Comparison of ENCODE assay signal across 12 mouse cellular contexts in genomic region chr11:68113454-68114100, GRCm38 (mm10).
DNase-seq lines count a peak whose midpoint lies in the region; ATAC-seq and TF ChIP-seq lines count a peak whose summit lies in the region.
"Had no signal": no experiment of that assay in that cellular context is flagged by ENCODE, and none has a peak within 500 bp of the region (broad histone marks: within the 10 kb centered on the region; RNA-seq: fewer than 3 reads in every experiment).

No protein-coding gene starts in this region.

- no peak overlapping the region for H3K27ac ChIP-seq in stomach, embryonic 16.5 days (ENCODE audit: low read length)
- no peak overlapping the region for H3K27ac ChIP-seq in stomach, postnatal 0 days (replicated peaks)
- H3K27ac ChIP-seq in liver, embryonic 11.5 days (ENCODE audit: low read depth, low read length), result no peak overlapping the region
- H3K27ac ChIP-seq: hindbrain, embryonic 15.5 days; kidney, postnatal 0 days; lung, embryonic 15.5 days had no signal

- no peak for ATAC-seq in stomach, embryonic 16.5 days (ENCODE audit: insufficient read depth, low FRiP score)
- no peak for ATAC-seq in stomach, postnatal 0 days (ENCODE audit: low FRiP score, low TSS enrichment)
- ATAC-seq in liver, embryonic 11.5 days (replicated peaks; ENCODE audit: low FRiP score), result no peak

- no peak overlapping the region for H3K4me3 ChIP-seq in stomach, embryonic 16.5 days (replicated peaks; ENCODE audit: low read length)
- no peak overlapping the region for H3K4me3 ChIP-seq in stomach, postnatal 0 days (ENCODE audit: low read depth, low read length)
- no peak overlapping the region for H3K4me3 ChIP-seq in liver, embryonic 11.5 days (ENCODE audit: low read depth, low read length)
- H3K4me3 ChIP-seq: hindbrain, embryonic 15.5 days; lung, embryonic 15.5 days had no signal

- no peaks in the 10 kb centered on the region for H3K36me3 ChIP-seq in stomach, embryonic 16.5 days (ENCODE audit: control insufficient read depth, insufficient read depth, low read length)
- H3K36me3 ChIP-seq in stomach, postnatal 0 days (ENCODE audit: control insufficient read depth, insufficient read depth, low read length), result no peaks in the 10 kb centered on the region
- no peaks in the 10 kb centered on the region for H3K36me3 ChIP-seq in liver, embryonic 11.5 days (ENCODE audit: control insufficient read depth, insufficient read depth, low read length)
- H3K36me3 ChIP-seq: hindbrain, embryonic 15.5 days; lung, embryonic 15.5 days had no signal

- no peaks in the 10 kb centered on the region for H3K4me1 ChIP-seq in stomach, embryonic 16.5 days (ENCODE audit: control insufficient read depth, insufficient read depth, low read length)
- no peaks in the 10 kb centered on the region for H3K4me1 ChIP-seq in stomach, postnatal 0 days (replicated peaks; ENCODE audit: control insufficient read depth, insufficient read depth)
- H3K4me1 ChIP-seq in liver, embryonic 11.5 days (replicated peaks; ENCODE audit: control insufficient read depth, insufficient read depth, low read length), result peaks cover 2% of the 10 kb centered on the region; the same call in 1 of the 2 replicates
- H3K4me1 ChIP-seq: lung, embryonic 15.5 days had no signal

- H3K9me3 ChIP-seq in stomach, embryonic 16.5 days (replicated peaks; ENCODE audit: control insufficient read depth, low read length), result no peaks in the 10 kb centered on the region
- no peaks in the 10 kb centered on the region for H3K9me3 ChIP-seq in stomach, postnatal 0 days (ENCODE audit: control insufficient read depth, low read length)
- H3K9me3 ChIP-seq in liver, embryonic 11.5 days (ENCODE audit: control insufficient read depth, low read length), result no peaks in the 10 kb centered on the region
- H3K9me3 ChIP-seq: G1E; hindbrain, embryonic 15.5 days; lung, embryonic 15.5 days had no signal

- TF ChIP-seq CTCF in stomach, postnatal 0 days (IDR thresholded peaks at IDR 0.05; ENCODE audit: low read depth), result no peak

- H3K4me2 ChIP-seq in stomach, embryonic 16.5 days (ENCODE audit: low read depth, low read length), result no peak overlapping the region
- H3K4me2 ChIP-seq in stomach, postnatal 0 days (replicated peaks; ENCODE audit: low read depth), result no peak overlapping the region
- H3K4me2 ChIP-seq in liver, embryonic 11.5 days, result no peak overlapping the region
- H3K4me2 ChIP-seq: hindbrain, embryonic 15.5 days; lung, embryonic 15.5 days had no signal

- peak; percentile 35 for DNase-seq in embryo, embryonic 10.5 days (ENCODE audit: low spot score)
- no peak for DNase-seq in embryo, embryonic 9.5 days (ENCODE audit: extremely low spot score)
- no peak for DNase-seq in stomach, postnatal 0 days (ENCODE audit: low spot score)
- DNase-seq in lung, postnatal 4 days, result peak; percentile 22 to 62
- DNase-seq in left cerebral cortex, postnatal 25 days (ENCODE audit: low spot score in 2 of 2), result no peak
- no peak for DNase-seq in gastrocnemius, postnatal 36 days
- no peak for DNase-seq in liver, embryonic 11.5 days (ENCODE audit: low spot score)

- H3K27me3 ChIP-seq in stomach, embryonic 16.5 days (ENCODE audit: control insufficient read depth, insufficient read depth, low read length), result no peaks in the 10 kb centered on the region
- no peaks in the 10 kb centered on the region for H3K27me3 ChIP-seq in stomach, postnatal 0 days (ENCODE audit: control insufficient read depth, insufficient read depth, low read length)
- H3K27me3 ChIP-seq in liver, embryonic 11.5 days (replicated peaks; ENCODE audit: control insufficient read depth, insufficient read depth, low read length), result no peaks in the 10 kb centered on the region
- H3K27me3 ChIP-seq: hindbrain, embryonic 15.5 days; lung, embryonic 15.5 days had no signal

- 45% methylated on average over 11 of the region's 11 CpGs for WGBS in stomach, embryonic 16.5 days
- WGBS in stomach, postnatal 0 days, result 46% methylated on average over 11 of the region's 11 CpGs
- WGBS in liver, embryonic 11.5 days, result 57% methylated on average over 11 of the region's 11 CpGs

- TF ChIP-seq EP300 in stomach, postnatal 0 days (optimal IDR thresholded peaks at IDR 0.05), result no peak

- H3K9ac ChIP-seq in stomach, embryonic 16.5 days (ENCODE audit: low read length), result 0 out of 2 replicates have a peak overlapping the region, but pooled peaks have one; percentile 7
- no peak overlapping the region for H3K9ac ChIP-seq in stomach, postnatal 0 days (ENCODE audit: low read length)
- no peak overlapping the region for H3K9ac ChIP-seq in liver, embryonic 11.5 days (ENCODE audit: low read depth, low read length)
- H3K9ac ChIP-seq: hindbrain, embryonic 15.5 days; lung, embryonic 15.5 days had no signal

- intact Hi-C loops in left cerebral cortex, postnatal 25 days (cut with DNase I), result no loop called here
- intact Hi-C loops in gastrocnemius, postnatal 36 days (cut with DNase I), result no loop called here

Comparison
In these comparisons a context has a peak if more than half of its experiments do, and no peak if none do; other contexts are left out.
1. DNase-seq: peak in embryo, embryonic 10.5 days (single experiment) and lung, postnatal 4 days (2 of 2); none in embryo, embryonic 9.5 days (single experiment), stomach, postnatal 0 days (single experiment), left cerebral cortex, postnatal 25 days (0 of 2), gastrocnemius, postnatal 36 days (0 of 2) and liver, embryonic 11.5 days (single experiment).